Mouse (Mus musculus): Measurements from ENCODE around the gene Shcbp1l.

Gene Shcbp1l

DNA sequence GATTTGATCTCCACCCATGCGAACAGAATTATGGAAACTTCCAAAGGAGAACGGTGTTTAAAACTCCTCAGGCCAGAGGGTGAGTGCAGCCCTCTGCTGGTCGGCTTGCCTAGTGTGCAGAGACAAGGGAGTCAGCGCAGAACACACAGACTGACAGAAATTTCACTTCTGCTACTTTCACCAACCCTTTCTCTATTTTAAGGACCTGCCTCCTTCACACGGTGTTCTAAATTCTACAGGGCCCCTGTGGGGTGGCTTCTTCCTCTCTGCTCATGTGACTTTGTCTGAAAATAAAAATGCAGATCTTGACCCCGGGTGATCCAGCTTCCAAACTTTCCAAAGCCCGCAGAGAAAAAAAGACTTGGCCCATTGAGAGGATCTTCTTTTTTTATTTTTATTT, 64.2 kb downstream of the Shcbp1l start:
- no peak for DNase-seq

DNA sequence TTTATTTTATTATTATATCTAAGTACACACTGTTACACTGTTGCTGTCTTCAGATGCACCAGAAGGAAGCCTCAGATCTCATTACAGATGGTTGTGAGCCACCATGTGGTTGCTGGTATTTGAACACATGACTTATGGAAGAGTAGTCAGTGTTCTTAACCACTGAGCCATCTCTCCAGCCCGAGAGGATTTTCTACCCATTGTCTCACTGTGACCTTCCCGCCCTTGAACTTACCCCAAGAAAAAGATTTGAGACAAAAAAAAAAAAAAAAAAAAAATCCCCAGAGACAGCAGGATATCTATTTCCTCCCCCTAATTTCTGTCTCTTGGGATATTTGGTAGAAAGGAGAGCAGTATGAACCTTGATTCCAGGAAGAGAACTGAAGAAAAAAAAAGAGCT, 64.6 kb downstream of the Shcbp1l start:
- DNase-seq = no peak

DNA sequence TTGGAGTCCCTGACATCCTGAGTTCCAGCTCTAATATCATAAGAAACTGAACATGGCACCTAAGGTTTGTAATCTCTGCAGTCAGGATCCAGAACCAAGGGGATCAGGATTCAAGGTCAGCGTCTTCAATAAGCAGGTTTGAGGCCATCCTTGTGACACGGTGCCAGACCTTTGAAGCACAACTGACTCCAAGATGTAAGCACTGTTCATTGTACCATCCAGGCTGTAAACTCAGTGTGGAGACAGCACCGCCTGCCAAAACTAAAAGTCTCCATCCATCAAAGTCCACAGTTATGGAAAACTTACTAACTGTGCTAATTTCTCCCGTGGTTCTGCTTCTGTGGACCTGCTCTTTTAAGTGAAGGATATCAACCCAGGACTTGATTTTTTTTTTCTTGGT, 65.0 kb downstream of the Shcbp1l start:
- no peak for DNase-seq

DNA sequence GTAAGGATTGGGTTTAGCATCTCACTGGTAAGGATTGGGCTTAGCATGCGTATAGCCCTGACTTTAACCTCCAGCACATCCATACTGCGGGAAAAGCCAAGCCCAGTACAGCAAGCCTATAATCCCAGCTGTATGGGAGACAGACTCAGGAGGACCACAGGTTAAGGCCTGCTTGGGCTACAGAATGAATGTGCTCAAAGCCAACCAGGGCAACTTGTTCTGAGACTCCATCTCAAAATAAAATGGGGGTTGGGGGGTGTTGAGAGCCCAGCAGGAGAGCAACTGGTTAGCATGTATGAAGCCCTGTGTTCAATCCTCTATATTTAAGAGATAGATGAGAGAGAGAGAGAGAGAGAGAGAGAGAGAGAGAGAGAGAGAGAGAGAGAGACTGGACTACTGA, 66.4 kb downstream of the Shcbp1l start:
- DNase-seq = no peak

DNA sequence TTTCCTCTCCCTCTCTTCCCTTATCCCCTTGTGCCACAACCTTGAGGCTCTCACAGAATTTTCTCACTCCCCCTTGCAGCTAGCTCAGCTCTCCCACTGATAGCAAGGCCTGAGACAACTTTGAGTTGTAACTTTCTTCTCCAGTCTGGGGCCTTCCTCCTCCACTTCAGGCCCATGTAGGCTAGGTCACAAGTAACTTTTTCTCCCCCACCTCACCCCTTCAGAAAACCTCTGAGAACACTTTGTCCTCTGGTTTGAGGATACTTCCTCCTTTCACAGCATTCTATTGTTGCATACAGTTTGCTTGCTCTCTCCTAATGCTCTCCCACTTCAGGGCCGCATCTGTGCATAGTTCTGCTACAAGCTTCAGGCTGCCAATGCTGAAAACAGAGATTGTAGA, 66.9 kb downstream of the Shcbp1l start:
- no peak for DNase-seq

DNA sequence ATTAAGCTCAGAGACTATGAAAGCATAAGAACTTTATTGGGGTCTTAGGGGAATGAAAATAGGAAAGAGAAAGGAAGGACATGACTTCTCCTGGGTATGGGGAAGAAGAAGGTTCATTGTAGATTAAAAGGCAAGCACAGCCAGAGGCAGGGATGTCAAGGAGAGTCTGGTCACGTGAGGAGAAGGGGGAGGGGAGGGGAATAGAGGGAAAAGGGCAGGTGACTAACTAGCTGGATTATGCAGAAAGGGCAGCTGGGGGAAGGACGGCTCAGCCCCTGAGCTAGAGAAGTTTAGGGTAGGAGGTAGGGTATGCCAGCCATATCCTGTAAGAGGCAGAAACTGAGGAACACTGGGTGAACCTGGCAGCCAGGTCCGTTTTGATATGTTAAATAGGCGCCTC, 68.4 kb downstream of the Shcbp1l start:
- DNase-seq = no peak

DNA sequence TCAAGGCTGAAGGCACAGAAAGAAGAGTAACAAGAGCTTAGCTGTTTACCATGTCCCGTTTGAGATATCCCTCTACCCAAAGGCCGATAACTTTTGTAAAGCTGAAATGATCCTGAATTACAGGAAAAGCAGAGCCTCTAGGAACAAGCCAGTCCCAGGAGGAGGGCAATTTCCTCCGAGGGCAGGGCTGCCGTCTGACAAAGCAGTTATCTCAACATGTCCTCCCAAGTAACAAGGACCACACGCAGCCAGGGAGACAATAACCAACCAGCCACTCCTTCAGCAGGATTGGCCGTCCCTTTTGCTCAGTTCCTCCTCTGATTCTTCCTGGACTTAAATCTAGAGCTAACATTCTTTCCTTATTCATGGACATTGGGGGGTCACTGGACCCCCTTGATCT, 69.0 kb downstream of the Shcbp1l start:
- DNase-seq = no peak

DNA sequence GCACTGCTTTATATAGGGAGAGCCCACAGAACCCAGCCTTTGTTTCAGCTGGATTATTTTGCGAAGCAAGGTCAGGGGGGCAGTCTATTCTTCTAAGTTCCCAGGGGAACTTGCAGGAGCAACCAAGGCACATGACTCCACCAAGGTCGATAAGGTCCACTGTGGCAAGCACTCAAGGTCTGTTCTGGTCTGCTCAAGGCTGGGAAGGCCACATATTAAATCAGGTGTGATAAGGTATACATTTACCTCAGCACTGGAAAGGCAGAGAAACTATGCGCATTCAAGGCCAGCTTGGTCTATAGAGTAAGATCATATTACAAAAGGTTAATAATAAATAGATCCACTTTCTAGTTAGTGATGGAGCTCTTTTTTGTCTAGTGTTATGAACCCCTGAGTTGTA, 71.1 kb downstream of the Shcbp1l start:
- no peak for DNase-seq

DNA sequence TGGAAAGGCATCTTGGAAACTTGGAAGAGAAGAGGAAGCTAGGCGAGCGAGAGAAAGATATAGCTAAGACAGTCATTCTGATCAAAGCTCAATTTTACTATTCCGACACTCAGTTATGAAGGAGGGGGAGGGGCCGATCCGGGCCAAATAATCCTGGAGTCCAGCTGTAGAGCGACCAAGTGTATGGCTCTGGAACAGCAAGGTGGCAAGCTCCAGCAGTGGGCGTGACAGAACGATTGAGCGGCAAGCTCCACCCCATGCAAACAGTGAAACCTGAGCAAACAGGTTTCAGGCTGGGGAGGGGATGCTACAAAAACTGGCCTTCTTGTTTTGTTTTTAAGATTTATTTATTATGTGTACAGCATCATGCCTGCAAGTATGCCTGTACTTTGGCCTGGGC, 75.1 kb downstream of the Shcbp1l start:
- DNase-seq = no peak

DNA sequence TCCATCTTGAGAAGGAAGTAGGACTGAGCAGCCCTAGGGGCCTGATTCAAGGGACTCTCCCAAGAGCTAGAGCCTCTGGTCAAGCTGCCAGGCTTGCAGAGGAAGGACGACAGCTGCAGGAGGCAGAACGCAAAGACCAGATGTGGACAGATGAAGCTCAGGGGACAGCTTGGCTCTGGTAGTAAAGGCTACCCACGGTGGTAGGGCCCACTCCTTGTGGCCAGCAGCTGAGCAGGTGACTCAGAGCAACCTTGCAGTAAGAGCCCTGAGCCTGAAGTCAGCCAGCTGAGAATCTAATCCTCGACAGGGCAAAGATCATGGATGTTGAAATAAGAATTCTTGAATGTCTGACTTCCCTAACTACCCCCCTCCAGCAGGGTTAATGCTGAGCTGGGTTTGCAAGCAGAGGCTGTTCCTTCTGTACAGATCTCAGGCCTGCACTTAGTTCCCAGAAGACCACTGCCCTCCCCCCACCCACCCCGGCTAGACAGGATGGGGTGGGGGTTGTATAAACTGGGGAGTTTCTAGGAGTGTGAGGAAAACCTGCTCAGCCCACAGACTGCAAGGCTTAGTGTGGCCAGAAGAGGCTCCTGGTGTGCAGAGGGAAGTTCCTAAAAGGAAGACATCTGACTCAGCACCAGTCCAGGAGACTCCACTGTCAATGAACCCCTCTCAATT, 76.8 kb downstream of the Shcbp1l start:
- DNase-seq = no peak
